Mouse (Mus musculus): ENCODE results near the gene Ackr4. TPM values are rescaled to one million over a fixed set of nuclear protein-coding genes. Genes with fewer than 3 reads are reported as not detected.

Gene Ackr4
- total and polyA plus RNA-seq, 2 experiments from 2014 or later: 6.7 to 18.8 TPM

DNA sequence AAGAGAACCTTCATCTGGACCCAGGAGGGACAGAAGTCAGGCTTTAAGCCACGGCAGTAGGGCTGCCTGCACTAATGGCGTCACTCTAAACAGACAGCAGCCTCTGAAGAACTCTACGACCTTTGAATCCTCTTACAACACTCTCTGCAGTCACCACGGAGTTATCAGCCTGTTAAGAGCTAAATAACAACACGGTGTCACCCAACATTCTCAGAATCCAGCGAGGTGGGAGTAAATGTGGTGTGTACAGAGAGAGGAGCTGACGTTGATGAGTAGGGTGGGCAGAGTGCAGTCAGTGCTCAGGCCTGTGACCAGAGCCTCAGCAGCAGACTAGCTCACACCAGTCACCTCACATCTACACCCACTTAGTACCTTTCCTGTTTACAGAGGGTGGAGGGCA lies 34.4 kb upstream of the Ackr4 start:
- Histone ChIP-seq H3K9ac (replicated peaks; ENCODE audit: low read depth, low read length) (no peak overlapping the region), H3K4me1 (ENCODE audit: control insufficient read depth, insufficient read depth) (no peaks in the 10 kb centered on the region), H3K9me3 (replicated peaks; ENCODE audit: control insufficient read depth, low read length) (no peaks in the 10 kb centered on the region), H3K36me3 (replicated peaks; ENCODE audit: control insufficient read depth, insufficient read depth, low read length) (peaks cover 95% of the 10 kb centered on the region), H3K4me3 (ENCODE audit: low read depth, low read length) (no peak overlapping the region), H3K27ac (ENCODE audit: low read depth) (no peak overlapping the region), H3K27me3 (ENCODE audit: control insufficient read depth, insufficient read depth, low read length) (no peaks in the 10 kb centered on the region), H3K4me2 (ENCODE audit: low read depth, low read length) (no peak overlapping the region)
- no peak for DNase-seq (ENCODE audit: low spot score)
- 43% methylated on average over 7 of the region's 7 CpGs for WGBS
- ATAC-seq (ENCODE audit: insufficient read depth, low read depth): peak; percentile 39; the same call in 1 of the 2 replicates
- no peak for TF ChIP-seq EP300 (IDR thresholded peaks at IDR 0.05; ENCODE audit: low read depth)
- no peak for TF ChIP-seq CTCF (IDR thresholded peaks at IDR 0.05; ENCODE audit: low read depth)

- no peaks in the 10 kb centered on the region for H3K9me3 ChIP-seq (replicated peaks; ENCODE audit: control insufficient read depth, low read length)
- H3K27me3 ChIP-seq (ENCODE audit: control insufficient read depth, insufficient read depth, low read length): no peaks in the 10 kb centered on the region
- ATAC-seq (ENCODE audit: insufficient read depth, low read depth): no peak
- H3K36me3 ChIP-seq (replicated peaks; ENCODE audit: control insufficient read depth, insufficient read depth, low read length): peaks cover 97% of the 10 kb centered on the region
- H3K9ac ChIP-seq (replicated peaks; ENCODE audit: low read depth, low read length): no peak overlapping the region
- no peak for DNase-seq (ENCODE audit: low spot score)
- H3K4me1 ChIP-seq (ENCODE audit: control insufficient read depth, insufficient read depth): no peaks in the 10 kb centered on the region
- TF ChIP-seq EP300 (IDR thresholded peaks at IDR 0.05; ENCODE audit: low read depth) (no peak), CTCF (IDR thresholded peaks at IDR 0.05; ENCODE audit: low read depth) (no peak)
- H3K4me3 ChIP-seq (ENCODE audit: low read depth, low read length): no peak overlapping the region
- WGBS: 93% methylated on average over 7 of the region's 7 CpGs
- no peak overlapping the region for H3K4me2 ChIP-seq (ENCODE audit: low read depth, low read length)
- no peak overlapping the region for H3K27ac ChIP-seq (ENCODE audit: low read depth)
These were observed 30.6 kb upstream of the Ackr4 start for GRCm38 (mm10) chr9:104157291-104157690.

GRCm38 (mm10) chr9:104156506-104156905 lies 29.8 kb upstream of the Ackr4 start:
- WGBS: 94% methylated on average over 8 of the region's 8 CpGs

DNA sequence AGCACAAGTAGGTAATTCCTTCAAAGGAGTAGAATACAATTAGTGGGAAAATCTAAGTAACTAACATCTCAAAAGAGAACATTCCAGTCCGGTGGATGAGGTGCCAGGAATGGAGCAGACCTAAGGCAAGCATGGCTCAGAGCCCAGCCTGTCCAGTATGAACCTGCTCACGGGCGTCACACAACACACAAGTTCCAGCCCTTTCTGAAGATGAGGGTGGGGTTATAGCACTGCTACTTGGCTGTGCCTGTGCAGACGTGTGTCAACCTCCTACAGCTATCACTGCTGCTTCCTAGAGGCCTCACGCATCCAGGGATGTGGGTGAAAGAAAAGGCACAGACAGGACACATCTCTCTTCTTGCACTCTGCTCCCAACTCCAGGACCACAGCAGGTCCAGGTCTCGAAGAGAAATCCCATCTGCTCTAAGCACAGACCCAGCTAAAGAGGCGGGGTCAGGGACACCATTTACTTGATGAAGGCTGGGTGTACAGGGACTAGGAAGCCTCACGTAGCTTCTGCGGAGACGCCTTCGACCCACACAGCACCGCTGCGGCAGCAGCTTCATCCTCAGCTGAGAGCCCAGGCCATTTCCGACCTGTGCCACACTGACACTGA lies 28.5 kb upstream of the Ackr4 start:
- Histone ChIP-seq H3K9me3 (replicated peaks; ENCODE audit: control insufficient read depth, low read length) (no peaks in the 10 kb centered on the region), H3K27me3 (ENCODE audit: control insufficient read depth, insufficient read depth, low read length) (no peaks in the 10 kb centered on the region), H3K4me2 (ENCODE audit: low read depth, low read length) (no peak overlapping the region), H3K36me3 (replicated peaks; ENCODE audit: control insufficient read depth, insufficient read depth, low read length) (peaks cover 97% of the 10 kb centered on the region), H3K4me3 (ENCODE audit: low read depth, low read length) (no peak overlapping the region), H3K27ac (ENCODE audit: low read depth) (no peak overlapping the region), H3K9ac (replicated peaks; ENCODE audit: low read depth, low read length) (no peak overlapping the region), H3K4me1 (ENCODE audit: control insufficient read depth, insufficient read depth) (no peaks in the 10 kb centered on the region)
- no peak for DNase-seq (ENCODE audit: low spot score)
- TF ChIP-seq CTCF (IDR thresholded peaks at IDR 0.05; ENCODE audit: low read depth): no peak
- no peak for TF ChIP-seq EP300 (IDR thresholded peaks at IDR 0.05; ENCODE audit: low read depth)
- ATAC-seq (ENCODE audit: insufficient read depth, low read depth): no peak
- WGBS: 87% methylated on average over 14 of the region's 14 CpGs

More at GRCm38 (mm10) chr9:104156506-104156905, 29.8 kb upstream of the Ackr4 start:
- Histone ChIP-seq H3K36me3 (replicated peaks; ENCODE audit: control insufficient read depth, insufficient read depth, low read length) (peaks cover 97% of the 10 kb centered on the region), H3K4me3 (ENCODE audit: low read depth, low read length) (no peak overlapping the region), H3K9ac (replicated peaks; ENCODE audit: low read depth, low read length) (no peak overlapping the region), H3K9me3 (replicated peaks; ENCODE audit: control insufficient read depth, low read length) (no peaks in the 10 kb centered on the region), H3K4me2 (ENCODE audit: low read depth, low read length) (no peak overlapping the region), H3K27ac (ENCODE audit: low read depth) (no peak overlapping the region), H3K27me3 (ENCODE audit: control insufficient read depth, insufficient read depth, low read length) (no peaks in the 10 kb centered on the region), H3K4me1 (ENCODE audit: control insufficient read depth, insufficient read depth) (no peaks in the 10 kb centered on the region)
- no peak for TF ChIP-seq EP300 (IDR thresholded peaks at IDR 0.05; ENCODE audit: low read depth)
- no peak for TF ChIP-seq CTCF (IDR thresholded peaks at IDR 0.05; ENCODE audit: low read depth)
- ATAC-seq (ENCODE audit: insufficient read depth, low read depth): no peak
- DNase-seq (ENCODE audit: low spot score): no peak

- DNase-seq (ENCODE audit: low spot score): no peak
- no peaks in the 10 kb centered on the region for H3K4me1 ChIP-seq (ENCODE audit: control insufficient read depth, insufficient read depth)
- H3K9ac ChIP-seq (replicated peaks; ENCODE audit: low read depth, low read length): no peak overlapping the region
- H3K27ac ChIP-seq (ENCODE audit: low read depth): no peak overlapping the region
- H3K4me2 ChIP-seq (ENCODE audit: low read depth, low read length): no peak overlapping the region
- peaks cover 73% of the 10 kb centered on the region for H3K36me3 ChIP-seq (replicated peaks; ENCODE audit: control insufficient read depth, insufficient read depth, low read length)
- H3K27me3 ChIP-seq (ENCODE audit: control insufficient read depth, insufficient read depth, low read length): no peaks in the 10 kb centered on the region
- TF ChIP-seq EP300 (IDR thresholded peaks at IDR 0.05; ENCODE audit: low read depth) (no peak), CTCF (IDR thresholded peaks at IDR 0.05; ENCODE audit: low read depth) (no peak)
- no peaks in the 10 kb centered on the region for H3K9me3 ChIP-seq (replicated peaks; ENCODE audit: control insufficient read depth, low read length)
- H3K4me3 ChIP-seq (ENCODE audit: low read depth, low read length): no peak overlapping the region
- no peak for ATAC-seq (ENCODE audit: insufficient read depth, low read depth)
- 83% methylated on average over 7 of the region's 7 CpGs for WGBS
These were observed 25.4 kb upstream of the Ackr4 start for GRCm38 (mm10) chr9:104152121-104152520.

GRCm38 (mm10) chr9:104148969-104149368 lies 22.2 kb upstream of the Ackr4 start:
- H3K4me3 ChIP-seq (ENCODE audit: low read depth, low read length): no peak overlapping the region
- H3K9ac ChIP-seq (replicated peaks; ENCODE audit: low read depth, low read length): no peak overlapping the region
- DNase-seq (ENCODE audit: low spot score) (peak; percentile 6), ATAC-seq (ENCODE audit: insufficient read depth, low read depth) (no peak)
- TF ChIP-seq EP300 (IDR thresholded peaks at IDR 0.05; ENCODE audit: low read depth) (no peak), CTCF (IDR thresholded peaks at IDR 0.05; ENCODE audit: low read depth) (no peak)
- peaks cover 42% of the 10 kb centered on the region for H3K36me3 ChIP-seq (replicated peaks; ENCODE audit: control insufficient read depth, insufficient read depth, low read length)
- no peak overlapping the region for H3K27ac ChIP-seq (ENCODE audit: low read depth)
- H3K27me3 ChIP-seq (ENCODE audit: control insufficient read depth, insufficient read depth, low read length): no peaks in the 10 kb centered on the region
- no peaks in the 10 kb centered on the region for H3K9me3 ChIP-seq (replicated peaks; ENCODE audit: control insufficient read depth, low read length)
- H3K4me2 ChIP-seq (ENCODE audit: low read depth, low read length): no peak overlapping the region
- WGBS: 73% methylated on average over 7 of the region's 7 CpGs
- H3K4me1 ChIP-seq (ENCODE audit: control insufficient read depth, insufficient read depth): no peaks in the 10 kb centered on the region

Data from heart, postnatal 0 days (tissue).